Mouse (Mus musculus) neural tube, embryonic 14.5 days (tissue): ENCODE data around the gene Hist1h4k. TPM values are rescaled to one million over a fixed set of nuclear protein-coding genes. Genes with fewer than 3 reads are reported as not detected.
"Not testable (repeated sequence)": the region's sequence is repeated elsewhere in the genome, so short reads cannot be mapped to it uniquely, and the experiment has no call there.

ENCODE experiments used
- ATAC-seq: fragments of 200-750 bp; cut with Nextera tagmentation; 2 replicates; pipeline ENCODE4 v1.8.0; 2017; ENCODE audit warnings: low read depth, mild to moderate bottlenecking, moderate TSS enrichment, moderate library complexity
- H3K27ac ChIP-seq: fragments of 300-500 bp; sonication (generic); 2 replicates; pipeline ENCODE4 v1.5.1; 2014; ENCODE audit warnings: low read depth, mild to moderate bottlenecking, control low read depth, low read length, moderate library complexity, mixed read lengths
- H3K27me3 ChIP-seq: fragments of 300-500 bp; sonication (generic); 2 replicates; pipeline ENCODE4 v1.6.1; 2014; ENCODE audit warnings: low read length; ENCODE audit not compliant: control insufficient read depth, insufficient read depth
- H3K36me3 ChIP-seq: fragments of 300-500 bp; sonication (generic); 2 replicates; pipeline ENCODE4 v1.6.1; 2014; ENCODE audit warnings: low read length, mixed read lengths; ENCODE audit not compliant: control insufficient read depth, insufficient read depth
- H3K4me1 ChIP-seq: fragments of 300-500 bp; sonication (generic); 2 replicates; pipeline ENCODE4 v1.6.1; 2014; ENCODE audit warnings: low read length; ENCODE audit not compliant: control insufficient read depth, insufficient read depth
- H3K4me2 ChIP-seq: fragments of 300-500 bp; sonication (generic); 2 replicates; pipeline ENCODE4 v1.6.1; 2014; ENCODE audit warnings: mild to moderate bottlenecking, low read depth, low read length, control low read depth
- H3K4me3 ChIP-seq: fragments of 300-500 bp; sonication (generic); 2 replicates; pipeline ENCODE4 v1.5.1; 2014; ENCODE audit warnings: low read depth, low read length, control low read depth, mixed read lengths
- H3K9ac ChIP-seq: fragments of 300-500 bp; sonication (generic); replicated peaks from 2 replicates; pipeline ENCODE4 v1.6.1; 2014; ENCODE audit warnings: low read depth, mild to moderate bottlenecking, control low read depth, low read length, mixed read lengths
- H3K9me3 ChIP-seq: fragments of 300-500 bp; sonication (generic); 2 replicates; pipeline ENCODE4 v1.6.1; 2016; ENCODE audit warnings: low read length; ENCODE audit not compliant: control insufficient read depth
- WGBS: fragments of 180-500 bp; shearing (Covaris S2); extraction: QIAGEN DNeasy Blood & Tissue Kit; methylation state at CpG from one replicate; pipeline ENCODE4 v1.1.7; 2014; 5-methylcytosine and 5-hydroxymethylcytosine counted together
- polyA plus RNA-seq: library from polyadenylated mRNA; unstranded; fragments of >200 nt; fragmentation: Nextera tagmentation; extraction: Ambion mirVana; gene quantifications from 2 replicates; pipeline ENCODE4 v1.2.1, GENCODE M21; 2014

The Hist1h4k gene
- polyA plus RNA-seq, 1 experiment from 2014 or later, result not detected

DNA sequence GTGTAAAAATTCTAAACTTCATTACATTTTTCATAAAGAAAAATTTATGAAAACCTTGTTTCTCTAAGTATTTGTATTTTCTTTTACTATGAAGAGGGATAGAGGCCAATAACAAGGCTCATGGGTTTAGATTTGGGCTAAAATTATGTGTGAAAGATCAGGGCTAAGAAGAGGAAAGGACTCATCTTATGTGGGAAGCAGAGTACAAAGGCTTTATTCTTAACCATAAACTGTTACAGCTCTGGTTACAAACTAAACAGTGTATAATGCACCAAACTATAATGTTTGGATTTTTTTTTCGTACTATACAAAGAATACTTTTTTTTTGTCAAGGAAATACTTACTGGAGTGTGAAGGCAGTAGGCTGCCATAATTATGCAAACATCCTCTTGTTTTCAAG lies 5.4 kb upstream of the Hist1h4k start:
- Histone ChIP-seq H3K4me1 (peaks cover 13% of the 10 kb centered on the region), H3K36me3 (no peaks in the 10 kb centered on the region), H3K9ac (no peak overlapping the region), H3K4me3 (no peak overlapping the region), H3K9me3 (no peaks in the 10 kb centered on the region), H3K4me2 (no peak overlapping the region), H3K27ac (no peak overlapping the region), H3K27me3 (no peaks in the 10 kb centered on the region)
- ATAC-seq, result no peak
- 73% methylated on average over 1 of the region's 1 CpGs for WGBS

DNA sequence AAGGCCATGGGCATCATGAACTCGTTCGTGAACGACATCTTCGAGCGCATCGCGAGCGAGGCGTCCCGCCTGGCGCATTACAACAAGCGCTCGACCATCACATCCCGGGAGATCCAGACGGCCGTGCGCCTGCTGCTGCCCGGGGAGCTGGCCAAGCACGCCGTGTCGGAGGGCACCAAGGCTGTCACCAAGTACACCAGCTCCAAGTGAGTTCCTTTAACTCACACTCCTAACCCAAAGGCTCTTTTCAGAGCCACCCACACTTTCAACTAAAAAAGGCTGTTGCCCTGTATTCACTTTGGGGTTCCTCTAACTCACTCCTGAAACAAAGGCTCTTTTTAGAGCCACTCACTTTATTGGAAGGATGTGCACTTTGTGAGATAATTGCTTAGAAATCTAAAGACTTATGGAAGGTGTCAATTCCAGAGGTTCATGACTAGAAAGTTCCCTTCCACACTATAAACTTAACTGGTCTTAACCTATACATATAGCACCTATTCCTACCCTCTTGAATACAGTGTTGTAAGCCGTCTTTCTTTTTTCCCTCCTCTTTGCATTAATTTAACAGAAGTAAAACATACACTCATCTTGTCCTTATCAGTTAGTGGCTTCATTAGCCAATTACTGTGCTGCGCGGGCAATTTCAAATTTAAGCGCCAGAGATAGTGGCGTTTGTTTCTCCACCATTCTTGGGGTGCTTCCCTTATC lies 4.1 kb upstream of the Hist1h4k start:
- not testable (repeated sequence) for H3K36me3 ChIP-seq, H3K27me3 ChIP-seq, H3K9me3 ChIP-seq
- H3K4me3 ChIP-seq, result peak overlapping the region; percentile 38
- H3K27ac ChIP-seq, result peak overlapping the region; percentile 16; the same call in 1 of the 2 replicates
- WGBS, result 2% methylated on average over 18 of the region's 26 CpGs
- peak; percentile 2; the same call in 1 of the 2 replicates for ATAC-seq
- 0 out of 2 replicates have a peak overlapping the region, but pooled peaks have one; percentile 21 for H3K9ac ChIP-seq
- peaks cover 18% of the 10 kb centered on the region for H3K4me1 ChIP-seq
- H3K4me2 ChIP-seq, result peak overlapping the region; percentile 71

- ATAC-seq, result peak; percentile 97
- peak within 1 kb of the TSS; percentile 71 for H3K4me2 ChIP-seq
- peak within 1 kb of the TSS; percentile 85 for H3K27ac ChIP-seq
- H3K4me3 ChIP-seq, result peak within 1 kb of the TSS; percentile 38
- under 1% methylated on average over 37 of the region's 50 CpGs for WGBS
- H3K27me3 ChIP-seq, H3K36me3 ChIP-seq, H3K9me3 ChIP-seq: not testable (repeated sequence)
- peak within 1 kb of the TSS; percentile 48 for H3K9ac ChIP-seq
- H3K4me1 ChIP-seq, result peaks cover 25% of the 10 kb centered on the region
Measured at GRCm38 (mm10) chr13:21753524-21754285, 3.4 kb upstream of the Hist1h4k start, which contains the start of the genes Hist1h2ak and Hist1h2bn. TSS of gene Hist1h2ak (minus strand) at chr13:21753827. TSS of gene Hist1h2bn (plus strand) at chr13:21754123.

- peak overlapping the region; percentile 38 for H3K4me3 ChIP-seq
- H3K27ac ChIP-seq, result peak overlapping the region; percentile 85
- H3K4me1 ChIP-seq, result peaks cover 28% of the 10 kb centered on the region
- no peaks in the 10 kb centered on the region for H3K36me3 ChIP-seq
- ATAC-seq, result no peak
- no peaks in the 10 kb centered on the region for H3K27me3 ChIP-seq
- H3K4me2 ChIP-seq, result peak overlapping the region; percentile 71
- H3K9me3 ChIP-seq, result no peaks in the 10 kb centered on the region
- H3K9ac ChIP-seq, result peak overlapping the region; percentile 48
- WGBS, result 2% methylated on average over 10 of the region's 10 CpGs
Measured at GRCm38 (mm10) chr13:21753051-21753523, 2.8 kb upstream of the Hist1h4k start.

GRCm38 (mm10) chr13:21752356-21752755 lies 2.1 kb upstream of the Hist1h4k start:
- H3K27me3 ChIP-seq, result no peaks in the 10 kb centered on the region
- H3K4me2 ChIP-seq, result 0 out of 2 replicates have a peak overlapping the region, but pooled peaks have one; percentile 71
- no peak overlapping the region for H3K9ac ChIP-seq
- H3K4me3 ChIP-seq, result no peak overlapping the region
- WGBS, result 49% methylated on average over 3 of the region's 3 CpGs
- H3K36me3 ChIP-seq, result no peaks in the 10 kb centered on the region
- H3K4me1 ChIP-seq, result peaks cover 30% of the 10 kb centered on the region
- ATAC-seq, result no peak
- no peaks in the 10 kb centered on the region for H3K9me3 ChIP-seq
- H3K27ac ChIP-seq, result no peak overlapping the region

DNA sequence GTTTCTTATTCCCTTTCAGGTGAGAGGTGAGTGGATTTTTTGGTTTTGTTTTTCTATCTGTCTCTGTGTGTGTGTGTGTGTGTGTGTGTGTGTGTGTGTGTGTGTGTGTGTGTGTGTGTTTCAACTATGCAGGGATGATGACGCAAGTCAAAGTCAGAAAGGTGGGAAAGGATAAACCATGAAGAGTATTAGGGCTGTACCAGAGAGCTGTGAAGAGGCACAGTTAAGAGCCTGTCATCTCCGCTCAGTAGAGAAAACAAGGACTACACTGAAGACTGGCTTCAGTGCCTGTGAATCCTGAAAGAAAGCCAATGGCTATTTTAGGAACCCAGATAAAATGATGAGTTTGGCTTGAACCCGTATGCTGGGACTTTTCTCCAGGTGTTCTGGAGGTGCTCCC lies 1.5 kb upstream of the Hist1h4k start:
- no peaks in the 10 kb centered on the region for H3K27me3 ChIP-seq
- H3K36me3 ChIP-seq, result no peaks in the 10 kb centered on the region
- ATAC-seq, result no peak
- no peaks in the 10 kb centered on the region for H3K9me3 ChIP-seq
- H3K4me3 ChIP-seq, result no peak overlapping the region
- no peak overlapping the region for H3K27ac ChIP-seq
- WGBS, result 77% methylated on average over 3 of the region's 3 CpGs
- H3K4me1 ChIP-seq, result peaks cover 33% of the 10 kb centered on the region
- no peak overlapping the region for H3K9ac ChIP-seq
- H3K4me2 ChIP-seq, result no peak overlapping the region

DNA sequence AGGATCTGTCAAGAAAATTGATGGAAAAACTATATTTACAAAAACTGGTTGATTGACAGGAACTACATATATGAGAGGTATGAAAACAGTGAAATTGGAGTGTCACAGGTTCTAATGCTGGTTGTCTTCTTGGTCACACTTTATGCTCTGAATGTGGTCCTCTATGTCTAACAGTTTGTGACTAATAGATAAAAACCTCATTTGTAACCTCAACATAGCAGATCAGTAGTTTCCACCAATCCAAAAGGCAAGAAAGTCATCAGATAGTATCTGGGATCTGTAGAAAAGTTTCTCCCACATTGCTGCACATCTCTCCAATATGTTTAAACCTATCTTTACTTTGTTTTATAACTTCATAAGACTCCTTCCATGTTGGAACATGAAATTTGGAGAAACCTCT lies 1.1 kb upstream of the Hist1h4k start:
- H3K4me3 ChIP-seq, result no peak overlapping the region
- no peak overlapping the region for H3K9ac ChIP-seq
- H3K9me3 ChIP-seq, result no peaks in the 10 kb centered on the region
- no peaks in the 10 kb centered on the region for H3K27me3 ChIP-seq
- H3K36me3 ChIP-seq, result no peaks in the 10 kb centered on the region
- peaks cover 33% of the 10 kb centered on the region for H3K4me1 ChIP-seq
- no peak overlapping the region for H3K4me2 ChIP-seq
- ATAC-seq, result no peak
- H3K27ac ChIP-seq, result no peak overlapping the region

DNA sequence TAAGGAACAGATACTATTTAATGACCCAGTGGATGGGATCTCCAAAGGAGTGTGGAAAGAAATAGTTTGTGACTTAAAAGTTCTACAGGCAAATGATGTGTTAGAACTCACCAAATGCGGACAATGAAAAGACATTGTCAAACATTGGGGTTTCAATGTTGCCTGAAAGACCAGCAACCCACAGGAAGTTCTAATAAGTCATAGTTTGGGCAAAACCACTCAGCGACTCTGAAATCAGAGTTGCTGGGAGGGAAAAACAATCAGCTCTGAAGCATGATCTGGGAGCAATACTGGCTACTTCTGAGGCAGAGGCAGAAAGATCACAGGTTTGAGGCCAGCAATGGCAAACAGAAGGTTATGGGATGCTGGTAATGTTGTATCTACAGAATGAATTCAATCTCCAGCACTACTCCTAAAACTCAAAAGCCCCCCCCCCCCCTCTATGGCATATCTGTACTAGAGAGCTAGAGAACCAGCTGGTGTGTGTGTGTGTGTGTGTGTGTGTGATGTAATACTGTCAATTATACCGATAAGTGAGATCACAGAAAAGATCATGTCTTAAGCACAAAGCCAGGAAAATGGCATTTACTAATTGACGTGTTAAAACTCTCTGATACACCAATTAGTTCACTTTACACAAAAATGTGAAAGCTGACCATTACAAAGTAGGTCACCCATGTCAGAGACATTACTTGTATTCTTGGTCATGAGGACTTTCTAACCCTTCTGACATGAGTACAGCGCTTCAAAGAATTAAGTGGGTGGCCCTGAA lies 732 bp downstream of the Hist1h4k start:
- H3K4me2 ChIP-seq, result peak overlapping the region; percentile 91
- H3K4me1 ChIP-seq, result peaks cover 28% of the 10 kb centered on the region
- peak overlapping the region; percentile 39 for H3K9ac ChIP-seq
- ATAC-seq, result no peak
- no peaks in the 10 kb centered on the region for H3K9me3 ChIP-seq
- H3K4me3 ChIP-seq, result peak overlapping the region; percentile 54
- H3K36me3 ChIP-seq, result no peaks in the 10 kb centered on the region
- WGBS, result 7% methylated on average over 5 of the region's 5 CpGs
- no peaks in the 10 kb centered on the region for H3K27me3 ChIP-seq
- H3K27ac ChIP-seq, result peak overlapping the region; percentile 52; the same call in 1 of the 2 replicates
